Mouse (Mus musculus) liver, postnatal 0 days (tissue): ENCODE results near the gene Ermap. TPM values are rescaled to one million over a fixed set of nuclear protein-coding genes. Genes with fewer than 3 reads are reported as not detected.
A peak's percentile ranks its signal among the peaks of the same experiment; 100 is the strongest.

ENCODE experiments used
- ATAC-seq: fragments of 200-750 bp; cut with Nextera tagmentation; 2 replicates; pipeline ENCODE4 v1.8.0; 2017; ENCODE audit warnings: mild to moderate bottlenecking, moderate library complexity
- DNase-seq: peaks from one replicate; pipeline ENCODE4 v3.0.0-alpha.2; 2016
- H3K27ac ChIP-seq: fragments of 300-500 bp; sonication (generic); 2 replicates; pipeline ENCODE4 v1.5.1; 2014; ENCODE audit warnings: antibody characterized with exemption, moderate library complexity, mild to moderate bottlenecking, low read depth
- H3K27me3 ChIP-seq: fragments of 300-500 bp; sonication (generic); 2 replicates; pipeline ENCODE4 v1.6.1; 2014; ENCODE audit warnings: low read length, control low read depth, mixed read lengths; ENCODE audit not compliant: insufficient read depth
- H3K36me3 ChIP-seq: fragments of 300-500 bp; sonication (generic); replicated peaks from 2 replicates; pipeline ENCODE4 v1.6.1; 2014; ENCODE audit warnings: mild to moderate bottlenecking, control low read depth, low read length, moderate library complexity, mixed read lengths; ENCODE audit not compliant: insufficient read depth
- H3K4me1 ChIP-seq: fragments of 300-500 bp; sonication (generic); 2 replicates; pipeline ENCODE4 v1.6.1; 2014; ENCODE audit warnings: antibody characterized with exemption, mild to moderate bottlenecking, control low read depth; ENCODE audit not compliant: insufficient read depth
- H3K4me2 ChIP-seq: fragments of 300-500 bp; sonication (generic); 2 replicates; pipeline ENCODE4 v1.6.1; 2014; ENCODE audit warnings: low read depth, mild to moderate bottlenecking, low read length, moderate library complexity, mixed read lengths
- H3K4me3 ChIP-seq: fragments of 300-500 bp; sonication (generic); 2 replicates; pipeline ENCODE4 v1.5.1; 2014; ENCODE audit warnings: low read depth, low read length
- H3K9ac ChIP-seq: fragments of 300-500 bp; sonication (generic); replicated peaks from 2 replicates; pipeline ENCODE4 v1.6.1; 2014; ENCODE audit warnings: mild to moderate bottlenecking, moderate library complexity
- H3K9me3 ChIP-seq: fragments of 300-500 bp; sonication (generic); 2 replicates; pipeline ENCODE4 v1.6.1; 2016; ENCODE audit warnings: mild to moderate bottlenecking, control low read depth, low read length, mixed read lengths
- CTCF ChIP-seq: sonication (generic); IDR thresholded peaks from 2 replicates; pipeline ENCODE4 v1.5.1; 2016; ENCODE audit warnings: antibody characterized with exemption, low read depth
- EP300 ChIP-seq: IDR thresholded peaks from 2 replicates; pipeline ENCODE4 v1.6.1; 2016; ENCODE audit warnings: antibody characterized with exemption, low read depth, mild to moderate bottlenecking
- WGBS: fragments of 180-500 bp; shearing (Covaris S2); extraction: QIAGEN DNeasy Blood & Tissue Kit; methylation state at CpG from one replicate; pipeline ENCODE4 v1.1.7; 2014; ENCODE audit not compliant: insufficient replicate concordance; 5-methylcytosine and 5-hydroxymethylcytosine counted together
- polyA plus RNA-seq: library from polyadenylated mRNA; unstranded; fragments of >200 nt; fragmentation: Nextera tagmentation; extraction: Ambion mirVana; gene quantifications from 2 replicates; pipeline ENCODE4 v1.2.1, GENCODE M21; 2015

Gene Ermap
- polyA plus RNA-seq, 1 experiment from 2014 or later, result 144 TPM

DNA sequence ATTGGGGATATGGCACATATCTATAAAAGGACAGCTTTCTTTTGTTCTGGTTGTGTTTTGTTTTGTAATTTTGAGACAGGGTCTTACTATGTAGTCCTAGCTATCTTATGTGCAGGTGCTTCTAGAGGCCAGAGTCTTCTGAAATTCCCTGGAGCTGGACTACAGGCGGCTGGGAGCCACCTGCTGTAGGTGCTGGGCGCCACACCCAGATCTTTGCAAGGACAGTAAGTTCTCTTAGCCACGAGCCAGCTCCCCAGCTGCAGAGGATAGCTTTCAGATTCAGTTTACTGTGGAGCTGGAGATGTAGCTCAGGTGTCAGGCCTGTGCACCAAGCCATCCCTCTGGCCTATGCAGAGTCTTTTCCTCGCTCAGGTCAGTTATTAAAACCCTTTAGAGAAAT, 22.7 kb downstream of the Ermap start:
- WGBS, result 79% methylated on average over 4 of the region's 4 CpGs
- H3K27ac ChIP-seq, result no peak overlapping the region
- no peaks in the 10 kb centered on the region for H3K9me3 ChIP-seq
- no peaks in the 10 kb centered on the region for H3K27me3 ChIP-seq
- H3K36me3 ChIP-seq, result peaks cover 10% of the 10 kb centered on the region; the same call in 1 of the 2 replicates
- TF ChIP-seq EP300 (no peak), CTCF (0 out of 2 replicates have a peak, but pooled peaks have one; percentile 5)
- no peaks in the 10 kb centered on the region for H3K4me1 ChIP-seq
- H3K4me2 ChIP-seq, result no peak overlapping the region
- no peak overlapping the region for H3K9ac ChIP-seq
- DNase-seq (no peak), ATAC-seq (no peak)
- no peak overlapping the region for H3K4me3 ChIP-seq

DNA sequence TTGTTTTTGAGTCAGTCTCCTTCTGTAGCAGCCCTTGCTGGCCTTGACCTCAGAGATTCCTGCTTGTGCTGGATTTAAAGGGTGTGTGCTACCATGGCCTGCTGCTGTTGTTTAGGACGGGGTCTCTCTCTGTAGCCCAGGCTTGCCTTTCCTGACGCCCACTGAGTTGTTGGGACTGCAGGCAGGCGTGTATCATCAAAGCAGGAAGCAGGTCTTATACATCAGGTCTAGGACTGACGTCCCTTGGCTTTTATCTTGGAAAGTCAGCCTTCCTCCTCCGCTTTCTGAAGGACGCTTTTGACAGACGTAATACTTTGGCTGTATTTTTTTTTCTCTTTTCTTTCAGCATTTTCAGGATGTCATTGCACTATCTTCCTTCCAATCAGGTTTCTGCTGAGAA, 23.9 kb downstream of the Ermap start:
- Histone ChIP-seq H3K4me1 (no peaks in the 10 kb centered on the region), H3K36me3 (peaks cover 10% of the 10 kb centered on the region; the same call in 1 of the 2 replicates), H3K4me3 (no peak overlapping the region), H3K9ac (no peak overlapping the region), H3K27me3 (no peaks in the 10 kb centered on the region), H3K9me3 (no peaks in the 10 kb centered on the region), H3K27ac (no peak overlapping the region), H3K4me2 (no peak overlapping the region)
- TF ChIP-seq EP300, result peak; percentile 17; the same call in 1 of the 2 replicates
- TF ChIP-seq CTCF, result no peak
- DNase-seq (no peak), ATAC-seq (no peak)
- 48% methylated on average over 7 of the region's 7 CpGs for WGBS

DNA sequence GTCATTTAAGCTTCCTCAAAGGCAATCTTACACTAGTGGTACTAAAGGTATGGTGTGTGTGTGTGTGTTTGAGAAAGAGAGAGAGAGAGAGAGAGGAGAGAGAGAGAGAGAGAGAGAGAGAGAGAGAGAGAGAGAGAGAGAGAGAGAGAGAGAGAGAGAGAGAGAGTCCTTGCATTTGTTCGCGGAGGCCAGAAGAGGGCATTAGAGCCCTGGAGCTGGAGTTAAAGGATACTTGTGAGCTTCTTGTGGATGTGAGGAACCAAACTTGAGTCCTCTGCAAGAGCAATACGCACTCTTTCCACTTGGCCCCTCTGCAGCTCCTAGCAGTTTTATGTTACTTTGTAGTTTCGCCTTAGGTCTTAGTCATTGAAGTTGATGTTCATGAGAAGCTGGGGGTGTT, 26.8 kb downstream of the Ermap start:
- H3K4me3 ChIP-seq, result no peak overlapping the region
- H3K27ac ChIP-seq, result no peak overlapping the region
- H3K4me1 ChIP-seq, result no peaks in the 10 kb centered on the region
- no peak overlapping the region for H3K9ac ChIP-seq
- no peaks in the 10 kb centered on the region for H3K27me3 ChIP-seq
- TF ChIP-seq EP300 (no peak), CTCF (peak; percentile 46)
- no peaks in the 10 kb centered on the region for H3K36me3 ChIP-seq
- H3K4me2 ChIP-seq, result no peak overlapping the region
- ATAC-seq, result no peak
- no peaks in the 10 kb centered on the region for H3K9me3 ChIP-seq
- WGBS, result 82% methylated on average over 4 of the region's 4 CpGs
- DNase-seq, result no peak

DNA sequence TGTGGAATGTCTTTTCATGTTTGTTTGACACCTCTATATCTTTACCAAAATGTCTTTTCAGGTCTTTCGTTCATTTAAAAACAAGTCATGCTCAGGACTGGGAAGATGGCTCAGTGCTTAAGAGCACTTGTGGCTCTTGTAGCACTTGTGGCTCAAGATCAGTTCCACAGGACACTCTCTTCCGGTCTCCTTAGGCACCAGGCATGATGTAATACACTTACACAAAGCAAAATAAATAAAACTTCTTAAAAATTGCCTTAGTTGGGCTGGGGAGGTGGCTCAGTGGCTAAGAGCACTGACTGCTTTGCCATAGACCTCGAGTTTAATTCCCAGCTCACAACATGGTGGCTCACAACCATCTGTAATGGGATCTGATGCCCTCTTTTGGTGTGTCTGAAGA, 28.5 kb downstream of the Ermap start:
- Histone ChIP-seq H3K9me3 (no peaks in the 10 kb centered on the region), H3K4me3 (no peak overlapping the region), H3K36me3 (no peaks in the 10 kb centered on the region), H3K4me2 (no peak overlapping the region), H3K4me1 (no peaks in the 10 kb centered on the region), H3K9ac (no peak overlapping the region), H3K27ac (no peak overlapping the region), H3K27me3 (no peaks in the 10 kb centered on the region)
- 67% methylated on average over 3 of the region's 3 CpGs for WGBS
- no peak for TF ChIP-seq EP300
- DNase-seq, result no peak
- ATAC-seq, result no peak

DNA sequence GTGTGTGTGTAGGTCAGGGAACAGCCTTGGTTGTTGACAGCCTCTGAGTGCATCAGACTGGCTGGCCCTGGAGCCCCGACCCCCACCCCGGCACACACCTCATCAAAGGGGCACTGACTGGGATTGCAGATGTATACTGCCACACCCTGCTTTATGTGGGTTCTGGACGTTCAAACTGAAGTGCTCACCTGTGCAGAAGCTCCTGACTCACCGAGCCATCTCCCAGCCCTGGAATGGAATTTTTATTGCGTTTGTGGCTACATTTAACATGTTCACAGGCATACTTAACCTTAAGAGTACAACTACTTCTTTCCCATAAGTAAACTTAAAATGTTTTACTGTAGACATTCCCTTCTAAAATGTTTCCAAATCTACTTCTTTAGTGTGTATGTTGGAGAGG, 31.9 kb downstream of the Ermap start:
- no peak overlapping the region for H3K4me3 ChIP-seq
- DNase-seq (no peak), ATAC-seq (no peak)
- 81% methylated on average over 5 of the region's 5 CpGs for WGBS
- no peak overlapping the region for H3K27ac ChIP-seq
- H3K27me3 ChIP-seq, result no peaks in the 10 kb centered on the region
- no peak overlapping the region for H3K4me2 ChIP-seq
- no peaks in the 10 kb centered on the region for H3K9me3 ChIP-seq
- TF ChIP-seq CTCF (no peak), EP300 (no peak)
- no peak overlapping the region for H3K9ac ChIP-seq
- H3K36me3 ChIP-seq, result no peaks in the 10 kb centered on the region
- no peaks in the 10 kb centered on the region for H3K4me1 ChIP-seq

DNA sequence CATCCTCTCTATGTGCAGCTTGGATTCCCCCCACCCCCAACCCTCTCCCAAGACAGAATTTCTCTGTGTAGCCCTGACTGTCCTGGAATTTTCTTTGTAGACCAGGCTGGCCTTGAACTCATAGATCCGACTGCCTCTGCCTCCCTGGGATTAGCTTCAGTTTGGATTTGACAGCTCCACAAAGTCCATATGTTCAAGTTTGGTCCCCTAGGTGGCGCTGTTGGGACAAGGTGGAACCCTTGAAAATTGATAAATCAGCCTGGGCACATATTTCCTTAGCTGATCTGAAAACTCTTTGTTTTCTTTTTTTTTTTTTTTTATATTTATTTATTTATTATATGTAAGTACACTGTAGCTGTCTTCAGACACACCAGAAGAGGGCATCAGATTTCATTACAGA, 32.6 kb downstream of the Ermap start:
- Histone ChIP-seq H3K4me2 (no peak overlapping the region), H3K27me3 (no peaks in the 10 kb centered on the region), H3K4me3 (no peak overlapping the region), H3K9ac (no peak overlapping the region), H3K9me3 (no peaks in the 10 kb centered on the region), H3K36me3 (no peaks in the 10 kb centered on the region), H3K4me1 (no peaks in the 10 kb centered on the region), H3K27ac (no peak overlapping the region)
- ATAC-seq, result no peak
- TF ChIP-seq EP300 (no peak), CTCF (peak; percentile 78)
- peak; percentile 79 for DNase-seq
- WGBS, result 25% methylated on average over 2 of the region's 2 CpGs

DNA sequence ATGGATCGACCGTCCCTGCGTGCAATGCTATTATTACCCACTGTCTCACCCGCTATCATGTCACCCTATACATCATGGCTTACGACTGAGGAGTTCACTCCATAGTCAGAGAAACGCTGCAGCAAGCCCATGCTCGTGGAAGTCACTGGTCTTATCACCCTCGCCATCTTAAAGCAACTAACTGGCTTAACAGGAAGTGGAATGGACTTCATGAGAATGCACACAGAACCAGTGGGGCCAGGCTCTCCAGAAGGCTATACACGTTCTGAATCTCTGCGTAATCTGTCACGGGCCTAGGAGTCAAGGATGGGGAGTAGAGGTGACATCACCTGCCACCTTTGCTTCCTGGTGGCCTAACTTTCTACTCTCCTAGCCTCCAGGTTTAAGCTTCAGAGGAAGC, 41.1 kb downstream of the Ermap start:
- 75% methylated on average over 11 of the region's 11 CpGs for WGBS
- no peak for ATAC-seq

More for the DNA sequence above, 41.1 kb downstream of the Ermap start:
- Histone ChIP-seq H3K4me3 (no peak overlapping the region), H3K9ac (no peak overlapping the region), H3K4me1 (no peaks in the 10 kb centered on the region), H3K27me3 (no peaks in the 10 kb centered on the region), H3K27ac (no peak overlapping the region), H3K36me3 (no peaks in the 10 kb centered on the region), H3K4me2 (no peak overlapping the region), H3K9me3 (no peaks in the 10 kb centered on the region)
- DNase-seq, result no peak
- TF ChIP-seq CTCF, result no peak
- no peak for TF ChIP-seq EP300
